Mouse (Mus musculus): ENCODE results near the gene Pan2. TPM values are rescaled to one million over a fixed set of nuclear protein-coding genes. Genes with fewer than 3 reads are reported as not detected.

Pan2 gene
- polyA plus RNA-seq, 1 experiment: 67.5 TPM

DNA sequence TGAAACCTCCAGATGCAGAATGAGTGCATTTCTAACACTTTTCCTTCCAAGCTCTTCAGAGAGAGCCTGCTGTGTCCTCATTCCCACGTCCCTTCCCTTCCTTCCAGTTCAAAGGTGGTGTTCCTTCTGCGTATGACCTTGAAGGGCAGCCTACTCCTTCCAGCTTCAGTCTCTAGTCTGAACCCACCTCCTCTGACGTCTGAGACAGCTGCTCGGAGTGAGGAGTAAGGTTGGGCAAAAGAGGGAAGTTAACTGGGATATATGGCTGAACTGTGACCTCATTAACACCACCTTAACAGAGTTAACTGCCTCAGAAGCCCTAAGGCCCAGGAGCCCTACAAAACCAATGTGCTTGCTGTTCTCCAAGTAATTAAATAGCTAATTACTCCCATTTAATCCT lies 67.5 kb downstream of the Pan2 start:
- WGBS: 87% methylated on average over 4 of the region's 4 CpGs
- Histone ChIP-seq H3K36me3 (ENCODE audit: control insufficient read depth, insufficient read depth, low read length) (no peaks in the 10 kb centered on the region), H3K4me1 (replicated peaks; ENCODE audit: control insufficient read depth, insufficient read depth, low read length) (peaks cover 11% of the 10 kb centered on the region), H3K27me3 (ENCODE audit: control insufficient read depth, insufficient read depth, low read length) (no peaks in the 10 kb centered on the region), H3K27ac (ENCODE audit: control insufficient read depth, insufficient read depth, low read length) (no peak overlapping the region), H3K4me3 (ENCODE audit: control insufficient read depth, insufficient read depth, low read length) (no peak overlapping the region)
- no peak for TF ChIP-seq CTCF (IDR thresholded peaks at IDR 0.05; ENCODE audit: borderline replicate concordance, control insufficient read depth, extremely low read depth, insufficient read depth, low read length, poor library complexity)
- no peak for TF ChIP-seq POLR2A (IDR thresholded peaks at IDR 0.05; ENCODE audit: control insufficient read depth, extremely low read depth, insufficient read depth, low read length, poor library complexity)
- no peak for DNase-seq

Other genes starting within 250 kb of the Pan2 start
- 55.7 and 99.1 TPM in 2 replicates for gene Ptges3, start 244.4 kb upstream of the Pan2 start, polyA plus RNA-seq (2012; rRNA removed)
- gene Atp5b, start 220.1 kb upstream of the Pan2 start, polyA plus RNA-seq (2012; rRNA removed): 3,947 and 4,074 TPM in 2 replicates
- 126 and 131 TPM in 2 replicates for gene Baz2a, start 211.8 kb upstream of the Pan2 start, polyA plus RNA-seq (2012; rRNA removed)
- gene Rbms2, start 123.0 kb upstream of the Pan2 start, polyA plus RNA-seq (2012; rRNA removed): 65.3 and 76.2 TPM in 2 replicates
- 1.2 and 6.6 TPM in 2 replicates for gene Gls2, start 108.9 kb upstream of the Pan2 start, polyA plus RNA-seq (2012; rRNA removed)
- gene Spryd4, start 91.5 kb upstream of the Pan2 start, polyA plus RNA-seq (2012; rRNA removed): 9.8 and 10.9 TPM in 2 replicates
- gene Mip, start 77.5 kb upstream of the Pan2 start, polyA plus RNA-seq (2012; rRNA removed): 0.19 and 0.24 TPM in 2 replicates
- gene Timeless, start 71.3 kb upstream of the Pan2 start, polyA plus RNA-seq (2012; rRNA removed): 21.3 and 29.3 TPM in 2 replicates
- gene Apon, start 49.2 kb upstream of the Pan2 start, polyA plus RNA-seq (2012; rRNA removed): 0.39 and 0.96 TPM in 2 replicates
- 0.38 and 4.1 TPM in 2 replicates for gene Apof, start 34.7 kb upstream of the Pan2 start, polyA plus RNA-seq (2012; rRNA removed)
- 54.9 and 62.0 TPM in 2 replicates for gene Stat2, start 32.8 kb upstream of the Pan2 start, polyA plus RNA-seq (2012; rRNA removed)
- gene Il23a, start 4.6 kb upstream of the Pan2 start, polyA plus RNA-seq (2012; rRNA removed): 2.0 and 2.5 TPM in 2 replicates
- 34.3 and 41.7 TPM in 2 replicates for gene Cnpy2, start 19.1 kb downstream of the Pan2 start, polyA plus RNA-seq (2012; rRNA removed)
- gene Cs, start 34.4 kb downstream of the Pan2 start, polyA plus RNA-seq (2012; rRNA removed): 215 and 225 TPM in 2 replicates
- 62.9 and 71.7 TPM in 2 replicates for gene Coq10a, start 65.7 kb downstream of the Pan2 start, polyA plus RNA-seq (2012; rRNA removed)
- 71.0 and 87.0 TPM in 2 replicates for gene Ankrd52, start 73.8 kb downstream of the Pan2 start, polyA plus RNA-seq (2012; rRNA removed)
- gene Slc39a5, start 97.9 kb downstream of the Pan2 start, polyA plus RNA-seq (2012; rRNA removed): 0.53 and 0.65 TPM in 2 replicates
- 18.0 and 20.8 TPM in 2 replicates for gene Nabp2, start 108.2 kb downstream of the Pan2 start, polyA plus RNA-seq (2012; rRNA removed)
- 37.8 and 40.4 TPM in 2 replicates for gene Rnf41, start 108.3 kb downstream of the Pan2 start, polyA plus RNA-seq (2012; rRNA removed)
- 176 and 211 TPM in 2 replicates for gene Smarcc2, start 155.9 kb downstream of the Pan2 start, polyA plus RNA-seq (2012; rRNA removed)
- 445 and 566 TPM in 2 replicates for gene Myl6, start 190.8 kb downstream of the Pan2 start, polyA plus RNA-seq (2012; rRNA removed)
- 2.7 and 3.9 TPM in 2 replicates for gene Myl6b, start 195.3 kb downstream of the Pan2 start, polyA plus RNA-seq (2012; rRNA removed)
- gene Esyt1, start 222.5 kb downstream of the Pan2 start, polyA plus RNA-seq (2012; rRNA removed): 146 and 155 TPM in 2 replicates
- gene Zc3h10, start 244.4 kb downstream of the Pan2 start, polyA plus RNA-seq (2012; rRNA removed): 25.6 and 27.1 TPM in 2 replicates
- gene Rpl41, start 246.0 kb downstream of the Pan2 start, polyA plus RNA-seq (2012; rRNA removed): 1,821 and 2,108 TPM in 2 replicates